Mouse (Mus musculus) CH12.LX (cell line): ENCODE measurements around the gene Nkx2-1. TPM values are rescaled to one million over a fixed set of nuclear protein-coding genes. Genes with fewer than 3 reads are reported as not detected.

Experiments
- DNase-seq: peaks from one replicate; pipeline ENCODE4 v3.0.0-alpha.2; 2013; ENCODE audit errors: extremely low read depth
- H3K27ac ChIP-seq: 2 replicates; pipeline ENCODE4 v1.5.1; 2012; ENCODE audit warnings: low read depth, mild to moderate bottlenecking, control low read depth, moderate library complexity; ENCODE audit not compliant: insufficient read depth
- H3K27me3 ChIP-seq: replicated peaks from 2 replicates; pipeline ENCODE3; 2012; ENCODE audit warnings: inconsistent platforms
- H3K36me3 ChIP-seq, 2 experiments: replicated peaks in 1 of 2; 2 replicates each; pipeline versions ENCODE3 to v1.6.1; 2012; ENCODE audit warnings: inconsistent platforms in 1 of 2, low read length in 1 of 2, mild to moderate bottlenecking in 1 of 2, mixed read lengths in 1 of 2, moderate library complexity in 1 of 2; ENCODE audit not compliant: control insufficient read depth in 1 of 2, insufficient read depth in 1 of 2
- H3K4me1 ChIP-seq, 2 experiments: 2 replicates each; pipeline ENCODE4 v1.6.1; 2012; ENCODE audit warnings: inconsistent platforms in 1 of 2, moderate library complexity in 1 of 2; ENCODE audit not compliant: insufficient read depth in 2 of 2, control insufficient read depth in 1 of 2
- H3K4me2 ChIP-seq: 2 replicates; pipeline ENCODE4 v1.6.1; 2012; ENCODE audit warnings: low read depth, mild to moderate bottlenecking, control low read depth; ENCODE audit not compliant: poor library complexity, insufficient read depth, severe bottlenecking
- H3K4me3 ChIP-seq, 3 experiments: fragments of 150-350 bp in 1 of 3; sonication (generic) in 1 of 3; replicated peaks in 1 of 3; 2 replicates each; pipeline versions ENCODE3 to v1.5.1; 2011 to 2012; ENCODE audit warnings: low read depth in 2 of 3, low read length in 2 of 3, mild to moderate bottlenecking in 2 of 3, moderate library complexity in 2 of 3, control low read depth in 1 of 3, improper control_type of control experiment in 1 of 3, inconsistent platforms in 1 of 3, mixed read lengths in 1 of 3; ENCODE audit not compliant: poor library complexity in 1 of 3
- H3K79me2 ChIP-seq: replicated peaks from 2 replicates; pipeline ENCODE4 v1.6.1; 2012; ENCODE audit warnings: mild to moderate bottlenecking, moderate library complexity; ENCODE audit not compliant: control insufficient read depth, poor library complexity, insufficient read depth, severe bottlenecking; ENCODE audit errors: extremely low read depth
- H3K9ac ChIP-seq: 2 replicates; pipeline ENCODE4 v1.6.1; 2012; ENCODE audit warnings: low read depth, mild to moderate bottlenecking, control low read depth, moderate library complexity; ENCODE audit not compliant: insufficient read depth
- H3K9me3 ChIP-seq: replicated peaks from 2 replicates; pipeline ENCODE3; 2012; ENCODE audit warnings: low read length, inconsistent platforms, mixed read lengths
- E2F4 ChIP-seq: IDR thresholded peaks from 2 replicates; pipeline ENCODE4 v1.6.1; 2011; ENCODE audit warnings: low read depth, low read length, improper control_type of control experiment; ENCODE audit not compliant: insufficient replicate concordance
- ELF1 ChIP-seq: IDR thresholded peaks from 2 replicates; pipeline ENCODE4 v1.6.1; 2014; ENCODE audit warnings: low read depth, mild to moderate bottlenecking, inconsistent platforms, low read length, improper control_type of control experiment
- EP300 ChIP-seq: IDR thresholded peaks from 2 replicates; pipeline ENCODE4 v1.6.1; 2011; ENCODE audit warnings: low read length, improper control_type of control experiment
- ETS1 ChIP-seq: conservative IDR thresholded peaks from 2 replicates; pipeline ENCODE4 v1.6.1; 2012; ENCODE audit warnings: low read depth, mild to moderate bottlenecking, inconsistent platforms, low read length, improper control_type of control experiment, moderate library complexity
- IRF4 ChIP-seq: IDR thresholded peaks from 2 replicates; pipeline ENCODE4 v1.6.1; 2014; ENCODE audit warnings: low read depth, mild to moderate bottlenecking, inconsistent platforms, low read length, improper control_type of control experiment
- MAZ ChIP-seq: IDR thresholded peaks from 2 replicates; pipeline ENCODE4 v1.6.1; 2012; ENCODE audit warnings: low read depth, mild to moderate bottlenecking, inconsistent platforms, low read length, improper control_type of control experiment, moderate library complexity
- MXI1 ChIP-seq: IDR thresholded peaks from 2 replicates; pipeline ENCODE4 v1.6.1; 2011; ENCODE audit warnings: mild to moderate bottlenecking, low read depth, low read length, improper control_type of control experiment
- NELFE ChIP-seq: IDR thresholded peaks from 2 replicates; pipeline ENCODE4 v1.6.1; 2011; ENCODE audit warnings: low read depth, low read length, improper control_type of control experiment
- POLR2AphosphoS2 ChIP-seq: IDR thresholded peaks from 2 replicates; pipeline ENCODE4 v1.6.1; 2011; ENCODE audit warnings: low read depth, low read length, improper control_type of control experiment
- SIN3A ChIP-seq: IDR thresholded peaks from 2 replicates; pipeline ENCODE4 v1.6.1; 2012; ENCODE audit warnings: low read length, improper control_type of control experiment, inconsistent platforms
- TBP ChIP-seq: conservative IDR thresholded peaks from 2 replicates; pipeline ENCODE4 v1.6.1; 2011; ENCODE audit warnings: low read depth, low read length, improper control_type of control experiment
- TCF12 ChIP-seq: IDR thresholded peaks from 2 replicates; pipeline ENCODE4 v1.6.1; 2014; ENCODE audit warnings: low read depth, mild to moderate bottlenecking, inconsistent platforms, low read length, improper control_type of control experiment
- USF1 ChIP-seq: IDR thresholded peaks from 2 replicates; pipeline ENCODE4 v1.6.1; 2014; ENCODE audit warnings: low read depth, mild to moderate bottlenecking, inconsistent platforms, low read length, improper control_type of control experiment
- USF2 ChIP-seq: conservative IDR thresholded peaks from 2 replicates; pipeline ENCODE4 v1.6.1; 2011; ENCODE audit warnings: low read depth, low read length, improper control_type of control experiment
- ZKSCAN1 ChIP-seq: IDR thresholded peaks from 2 replicates; pipeline ENCODE4 v1.6.1; 2012; ENCODE audit warnings: low read depth, inconsistent platforms, low read length, improper control_type of control experiment, borderline replicate concordance
- dilution Hi-C: fragments of 300-500 bp; cut with MboI; formaldehyde crosslinking; loops from 2 replicates; pipeline ENCODE4 v1.14.3; 2020; ENCODE audit warnings: low sequenced_read_pairs; ENCODE audit not compliant: extremely low pct_unique_long_range_greater_than_20kb, extremely low pct_ligation_motif_present
- in situ Hi-C: fragments of 300-500 bp; cut with MboI; formaldehyde crosslinking; loops from 3 replicates; pipeline ENCODE4 v1.14.3; 2019; ENCODE audit warnings: low sequenced_read_pairs, low pct_ligation_motif_present, low pct_unique_long_range_greater_than_20kb, mixed read lengths
- polyA plus RNA-seq: library from polyadenylated mRNA; unstranded; fragments of >175 nt; gene quantifications from 2 replicates; pipeline ENCODE4 v1.2.1, GENCODE M21; 2012; ENCODE audit warnings: low read depth; ENCODE audit not compliant: insufficient read length
- total RNA-seq, 2 experiments: library from RNA; depleted of rRNA; stranded (reverse); fragments of 300-350 nt in 1 of 2; fragments of >200 nt in 1 of 2; gene quantifications; 2 replicates each; pipeline ENCODE4 v1.2.3; 2012 to 2014

Nkx2-1 gene
- total and polyA plus RNA-seq, 3 experiments, result not detected

DNA sequence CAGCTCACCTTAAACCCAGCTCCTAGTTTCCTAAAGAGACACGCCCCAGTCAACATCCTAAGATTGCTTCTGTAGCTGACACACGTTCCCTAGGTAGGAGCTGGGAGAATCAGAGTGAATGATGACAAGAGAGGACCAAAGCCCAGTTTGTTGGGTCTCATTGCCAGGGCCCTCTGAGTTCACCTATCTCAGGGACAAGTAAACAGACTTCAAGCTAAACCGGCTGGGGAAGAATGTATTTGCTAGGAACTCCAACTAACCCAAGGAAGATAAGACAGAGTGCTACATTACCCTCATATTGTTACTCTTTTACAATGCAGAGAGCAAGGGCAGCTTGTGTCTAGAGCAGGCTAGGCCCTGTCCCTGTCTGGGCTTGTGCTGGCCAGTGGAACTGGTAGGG, 6.8 kb downstream of the Nkx2-1 start:
- Histone ChIP-seq H3K79me2 (no peaks in the 10 kb centered on the region), H3K36me3 (no peaks in the 10 kb centered on the region), H3K9ac (no peak overlapping the region), H3K4me3 (no peak overlapping the region), H3K27ac (no peak overlapping the region), H3K9me3 (peaks cover 22% of the 10 kb centered on the region), H3K4me1 (peaks cover 0 to 3% of the 10 kb centered on the region in 2 experiments; a peak in 2 of 4 replicates), H3K4me2 (no peak overlapping the region), H3K27me3 (no peaks in the 10 kb centered on the region)
- TF ChIP-seq USF1, result no peak
- dilution Hi-C loops, result no loop called here
- DNase-seq, result no peak
- in situ Hi-C loops, result loop anchor here (5.0 to 25.0 kb wide), 3 partner anchors 285 to 643 kb away; no protein-coding TSS in a partner anchor

DNA sequence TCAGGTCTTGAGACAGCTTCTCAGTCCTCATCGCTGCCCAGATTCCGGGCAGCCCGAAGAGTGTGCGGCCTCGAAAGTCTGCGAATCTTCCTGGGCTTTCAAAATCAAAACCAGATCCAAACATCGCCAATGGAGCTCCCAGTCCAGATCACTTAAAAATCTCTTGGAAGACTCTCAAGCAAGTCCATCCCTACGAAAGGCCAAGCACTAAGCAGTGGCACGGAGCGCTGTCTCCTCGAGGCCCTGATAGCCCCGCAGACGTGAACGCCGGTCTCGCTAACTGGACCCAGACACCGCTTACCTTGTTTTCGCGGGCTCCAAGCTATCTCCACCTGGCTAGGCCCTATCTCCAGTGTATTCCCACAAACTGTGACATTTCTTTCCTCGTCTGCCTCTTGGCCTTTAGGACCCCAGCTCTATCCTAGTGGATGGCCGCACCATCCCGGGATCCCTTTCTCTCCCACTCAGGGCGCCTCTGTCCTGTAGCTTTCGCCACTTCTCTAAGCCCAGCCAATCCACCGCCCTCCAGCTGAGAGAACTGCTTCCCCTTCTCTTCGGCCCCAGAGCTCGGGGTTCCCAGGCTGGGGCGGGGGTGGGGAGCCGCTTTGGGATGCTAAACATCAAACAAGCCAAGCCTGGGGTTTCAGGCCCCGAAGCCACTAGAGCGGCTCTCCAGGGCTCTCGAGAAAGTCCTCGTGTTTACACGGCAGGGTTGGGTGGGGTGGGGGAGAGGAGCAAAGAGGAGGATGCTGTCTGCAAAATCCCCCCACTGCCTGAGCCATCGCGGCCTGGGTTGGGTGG, 7.6 kb downstream of the Nkx2-1 start:
- Histone ChIP-seq H3K9me3 (peaks cover 14% of the 10 kb centered on the region), H3K4me2 (no peak overlapping the region), H3K36me3 (no peaks in the 10 kb centered on the region), H3K27ac (no peak overlapping the region), H3K79me2 (no peaks in the 10 kb centered on the region)
- dilution Hi-C loops, result no loop called here
- in situ Hi-C loops, result loop anchor here (5.0 to 25.0 kb wide), 3 partner anchors 284 to 642 kb away; no protein-coding TSS in a partner anchor
- DNase-seq, result no peak
- TF ChIP-seq TCF12, result no peak
- TF ChIP-seq ELF1, result no peak
- TF ChIP-seq ETS1, result no peak
- TF ChIP-seq, all 38 proteins: peak for 0
- peaks cover 0 to 8% of the 10 kb centered on the region in 2 experiments; a peak in 2 of 4 replicates for H3K4me1 ChIP-seq
- H3K4me3 ChIP-seq, result no peak overlapping the region
- no peak overlapping the region for H3K9ac ChIP-seq
- H3K27me3 ChIP-seq, result no peaks in the 10 kb centered on the region

DNA sequence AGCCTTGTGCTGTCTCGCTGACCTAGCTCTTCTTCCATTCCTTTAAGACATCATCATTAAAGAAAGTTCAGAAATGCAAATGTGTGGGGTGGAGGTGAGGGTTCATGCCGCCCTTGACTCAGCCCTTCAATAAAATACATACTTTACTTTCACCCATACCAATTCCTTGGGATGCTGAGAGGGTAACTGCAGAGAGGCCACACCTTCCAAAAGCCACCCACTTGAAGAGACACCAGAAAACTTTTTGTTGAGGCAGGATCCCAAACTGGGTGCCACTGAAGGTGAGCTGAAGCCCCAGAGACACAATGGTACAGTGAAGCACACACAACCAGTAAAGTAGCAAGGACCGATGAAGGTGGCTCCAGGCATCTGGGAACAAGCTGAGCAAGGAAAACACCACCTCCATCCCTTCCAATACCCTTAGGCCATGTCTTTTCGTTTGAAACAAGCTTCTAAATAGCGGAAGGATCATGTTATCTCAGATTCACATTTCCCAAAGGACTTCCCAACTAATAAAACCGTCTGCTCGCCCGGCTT, 8.6 kb downstream of the Nkx2-1 start:
- Histone ChIP-seq H3K9me3 (peaks cover 4% of the 10 kb centered on the region), H3K4me1 (peaks cover 0 to 8% of the 10 kb centered on the region in 2 experiments; a peak in 2 of 4 replicates), H3K36me3 (no peaks in the 10 kb centered on the region), H3K4me2 (no peak overlapping the region), H3K27me3 (no peaks in the 10 kb centered on the region), H3K27ac (no peak overlapping the region), H3K79me2 (no peaks in the 10 kb centered on the region), H3K9ac (no peak overlapping the region), H3K4me3 (no peak overlapping the region)
- DNase-seq, result no peak
- TF ChIP-seq IRF4 (no peak), POLR2AphosphoS2 (no peak), ZKSCAN1 (no peak), SIN3A (no peak), TBP (no peak), USF2 (no peak), TCF12 (no peak), MXI1 (no peak), MAZ (no peak), NELFE (no peak), E2F4 (no peak), EP300 (no peak)
- dilution Hi-C loops (no loop called here), in situ Hi-C loops (loop anchor here (5.0 to 25.0 kb wide), 3 partner anchors 283 to 641 kb away; no protein-coding TSS in a partner anchor)
